Mouse (Mus musculus): ENCODE measurements around the gene Hk2. TPM values are rescaled to one million over a fixed set of nuclear protein-coding genes. Genes with fewer than 3 reads are reported as not detected.

The Hk2 gene
- polyA plus RNA-seq, 1 experiment from 2014 or later: 17.3 TPM

GRCm38 (mm10) chr6:82775386-82775785 is 1.1 kb upstream of the Hk2 start:
- Histone ChIP-seq H3K27me3 (ENCODE audit: control insufficient read depth, insufficient read depth, low read length) (no peaks in the 10 kb centered on the region), H3K4me1 (ENCODE audit: control insufficient read depth, insufficient read depth, low read length) (no peaks in the 10 kb centered on the region), H3K27ac (replicated peaks; ENCODE audit: low read depth, low read length) (no peak overlapping the region), H3K9ac (replicated peaks; ENCODE audit: low read length) (no peak overlapping the region), H3K4me2 (ENCODE audit: low read depth, low read length) (no peak overlapping the region), H3K4me3 (ENCODE audit: low read depth, low read length) (no peak overlapping the region), H3K36me3 (replicated peaks; ENCODE audit: control insufficient read depth, insufficient read depth, low read depth, low read length) (no peaks in the 10 kb centered on the region), H3K9me3 (replicated peaks; ENCODE audit: control insufficient read depth, low read length) (no peaks in the 10 kb centered on the region)
- WGBS: 87% methylated on average over 6 of the region's 6 CpGs
- DNase-seq (ENCODE audit: low spot score) (no peak), ATAC-seq (replicated peaks; ENCODE audit: insufficient number of reproducible peaks, low FRiP score, low TSS enrichment, low read depth) (no peak)

DNA sequence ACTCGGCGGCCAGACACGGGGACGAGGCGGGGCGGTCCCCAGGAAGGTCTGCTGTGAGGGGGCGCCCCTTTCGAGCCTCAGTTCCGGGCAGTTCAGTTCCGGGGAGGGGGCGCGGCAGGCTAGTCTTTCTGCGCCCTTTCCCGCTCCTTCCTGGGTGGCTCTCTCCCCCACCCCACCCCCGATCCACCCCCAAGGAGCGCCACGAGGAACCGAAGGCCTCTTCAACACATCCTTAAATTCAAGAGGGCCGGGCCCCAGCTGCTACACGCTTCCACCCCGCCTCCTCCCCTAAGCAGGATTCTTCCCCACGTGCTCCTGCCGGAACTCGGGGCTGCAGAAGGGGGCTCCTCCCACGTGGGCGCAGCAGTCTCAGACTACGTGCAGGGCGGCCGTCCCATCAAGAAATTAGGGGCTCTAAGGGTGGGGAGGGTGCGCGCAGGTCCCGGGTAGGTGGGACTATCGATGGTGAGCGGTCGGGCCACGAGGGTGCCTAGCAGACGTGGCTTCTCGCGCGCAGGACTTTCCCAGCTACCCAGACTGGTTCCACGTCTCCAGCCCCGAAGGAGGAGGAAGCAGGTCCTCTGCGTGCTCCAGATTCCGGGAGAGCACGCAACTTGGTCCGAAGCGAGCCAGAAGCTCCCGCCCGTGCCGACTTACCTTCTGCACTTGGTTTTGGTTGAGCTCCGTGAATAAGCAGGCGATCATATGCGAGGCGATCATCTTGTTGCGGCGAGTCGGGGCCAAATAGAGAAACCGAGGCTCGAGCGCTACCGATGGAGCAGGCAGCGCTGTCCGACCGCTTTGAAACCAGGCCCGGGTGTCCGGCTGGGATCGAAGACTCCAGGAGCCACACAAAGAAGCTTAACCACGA is 758 bp downstream of the Hk2 start:
- no peaks in the 10 kb centered on the region for H3K36me3 ChIP-seq (replicated peaks; ENCODE audit: control insufficient read depth, insufficient read depth, low read depth, low read length)
- no peaks in the 10 kb centered on the region for H3K4me1 ChIP-seq (ENCODE audit: control insufficient read depth, insufficient read depth, low read length)
- no peaks in the 10 kb centered on the region for H3K9me3 ChIP-seq (replicated peaks; ENCODE audit: control insufficient read depth, low read length)
- H3K27ac ChIP-seq (replicated peaks; ENCODE audit: low read depth, low read length): peak overlapping the region; percentile 38
- H3K27me3 ChIP-seq (ENCODE audit: control insufficient read depth, insufficient read depth, low read length): no peaks in the 10 kb centered on the region
- peak overlapping the region; percentile 96 for H3K4me2 ChIP-seq (ENCODE audit: low read depth, low read length)
- peak overlapping the region; percentile 63 for H3K9ac ChIP-seq (replicated peaks; ENCODE audit: low read length)
- DNase-seq (ENCODE audit: low spot score) (peak; percentile 78), ATAC-seq (replicated peaks; ENCODE audit: insufficient number of reproducible peaks, low FRiP score, low TSS enrichment, low read depth) (peak; percentile 36; the same call in 1 of the 2 replicates)
- H3K4me3 ChIP-seq (ENCODE audit: low read depth, low read length): peak overlapping the region; percentile 60
- under 1% methylated on average over 62 of the region's 68 CpGs for WGBS

- Histone ChIP-seq H3K4me3 (ENCODE audit: low read depth, low read length) (peak overlapping the region; percentile 60), H3K36me3 (replicated peaks; ENCODE audit: control insufficient read depth, insufficient read depth, low read depth, low read length) (no peaks in the 10 kb centered on the region), H3K27ac (replicated peaks; ENCODE audit: low read depth, low read length) (0 out of 2 replicates have a peak overlapping the region, but pooled peaks have one; percentile 38), H3K4me2 (ENCODE audit: low read depth, low read length) (peak overlapping the region; percentile 96), H3K9me3 (replicated peaks; ENCODE audit: control insufficient read depth, low read length) (no peaks in the 10 kb centered on the region), H3K27me3 (ENCODE audit: control insufficient read depth, insufficient read depth, low read length) (no peaks in the 10 kb centered on the region), H3K4me1 (ENCODE audit: control insufficient read depth, insufficient read depth, low read length) (no peaks in the 10 kb centered on the region), H3K9ac (replicated peaks; ENCODE audit: low read length) (peak overlapping the region; percentile 63)
- WGBS: under 1% methylated on average over 19 of the region's 19 CpGs
- ATAC-seq (replicated peaks; ENCODE audit: insufficient number of reproducible peaks, low FRiP score, low TSS enrichment, low read depth) (0 out of 2 replicates have a peak, but pooled peaks have one; percentile 5), DNase-seq (ENCODE audit: low spot score) (peak; percentile 74)
These were observed 1.7 kb downstream of the Hk2 start for GRCm38 (mm10) chr6:82772451-82773101.

DNA sequence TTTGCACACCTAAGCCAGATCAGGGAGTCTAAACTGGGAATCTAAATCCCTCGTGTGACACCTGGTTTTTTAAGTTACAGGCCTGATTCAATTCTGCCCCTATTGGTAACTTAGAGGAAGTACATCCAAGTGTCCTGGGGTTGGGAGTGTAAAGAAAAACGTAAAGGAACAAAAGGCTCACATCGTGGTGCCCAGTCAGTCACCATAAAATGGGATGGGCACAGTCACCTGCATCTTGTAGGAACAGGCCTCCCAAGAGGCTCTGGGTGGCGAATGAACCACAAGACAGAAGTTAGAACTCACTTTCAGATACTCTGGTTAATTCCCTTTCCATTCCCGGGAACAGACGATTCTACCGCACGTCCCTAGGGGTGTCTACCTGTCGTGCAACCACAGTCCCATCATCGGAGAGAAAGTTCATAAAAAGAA is 2.3 kb downstream of the Hk2 start:
- 1% methylated on average over 10 of the region's 10 CpGs for WGBS
- H3K27me3 ChIP-seq (ENCODE audit: control insufficient read depth, insufficient read depth, low read length): no peaks in the 10 kb centered on the region
- no peaks in the 10 kb centered on the region for H3K9me3 ChIP-seq (replicated peaks; ENCODE audit: control insufficient read depth, low read length)
- DNase-seq (ENCODE audit: low spot score) (peak; percentile 73), ATAC-seq (replicated peaks; ENCODE audit: insufficient number of reproducible peaks, low FRiP score, low TSS enrichment, low read depth) (no peak)
- no peak overlapping the region for H3K27ac ChIP-seq (replicated peaks; ENCODE audit: low read depth, low read length)
- H3K4me3 ChIP-seq (ENCODE audit: low read depth, low read length): peak overlapping the region; percentile 60
- H3K4me1 ChIP-seq (ENCODE audit: control insufficient read depth, insufficient read depth, low read length): no peaks in the 10 kb centered on the region
- H3K36me3 ChIP-seq (replicated peaks; ENCODE audit: control insufficient read depth, insufficient read depth, low read depth, low read length): no peaks in the 10 kb centered on the region
- peak overlapping the region; percentile 63 for H3K9ac ChIP-seq (replicated peaks; ENCODE audit: low read length)
- H3K4me2 ChIP-seq (ENCODE audit: low read depth, low read length): peak overlapping the region; percentile 96

- no peak overlapping the region for H3K9ac ChIP-seq (replicated peaks; ENCODE audit: low read length)
- no peak overlapping the region for H3K4me2 ChIP-seq (ENCODE audit: low read depth, low read length)
- no peaks in the 10 kb centered on the region for H3K4me1 ChIP-seq (ENCODE audit: control insufficient read depth, insufficient read depth, low read length)
- DNase-seq (ENCODE audit: low spot score) (no peak), ATAC-seq (replicated peaks; ENCODE audit: insufficient number of reproducible peaks, low FRiP score, low TSS enrichment, low read depth) (no peak)
- H3K36me3 ChIP-seq (replicated peaks; ENCODE audit: control insufficient read depth, insufficient read depth, low read depth, low read length): no peaks in the 10 kb centered on the region
- WGBS: 65% methylated on average over 9 of the region's 9 CpGs
- H3K27me3 ChIP-seq (ENCODE audit: control insufficient read depth, insufficient read depth, low read length): no peaks in the 10 kb centered on the region
- H3K9me3 ChIP-seq (replicated peaks; ENCODE audit: control insufficient read depth, low read length): no peaks in the 10 kb centered on the region
- no peak overlapping the region for H3K4me3 ChIP-seq (ENCODE audit: low read depth, low read length)
- H3K27ac ChIP-seq (replicated peaks; ENCODE audit: low read depth, low read length): no peak overlapping the region
These were observed 3.2 kb downstream of the Hk2 start for GRCm38 (mm10) chr6:82771059-82771458.

GRCm38 (mm10) chr6:82770286-82770685 is 4.0 kb downstream of the Hk2 start:
- no peak for ATAC-seq (replicated peaks; ENCODE audit: insufficient number of reproducible peaks, low FRiP score, low TSS enrichment, low read depth)
- H3K4me3 ChIP-seq (ENCODE audit: low read depth, low read length): no peak overlapping the region
- DNase-seq (ENCODE audit: low spot score): no peak
- no peaks in the 10 kb centered on the region for H3K27me3 ChIP-seq (ENCODE audit: control insufficient read depth, insufficient read depth, low read length)
- no peak overlapping the region for H3K27ac ChIP-seq (replicated peaks; ENCODE audit: low read depth, low read length)
- no peak overlapping the region for H3K4me2 ChIP-seq (ENCODE audit: low read depth, low read length)
- no peaks in the 10 kb centered on the region for H3K4me1 ChIP-seq (ENCODE audit: control insufficient read depth, insufficient read depth, low read length)
- H3K36me3 ChIP-seq (replicated peaks; ENCODE audit: control insufficient read depth, insufficient read depth, low read depth, low read length): no peaks in the 10 kb centered on the region
- 86% methylated on average over 3 of the region's 3 CpGs for WGBS
- no peaks in the 10 kb centered on the region for H3K9me3 ChIP-seq (replicated peaks; ENCODE audit: control insufficient read depth, low read length)
- H3K9ac ChIP-seq (replicated peaks; ENCODE audit: low read length): no peak overlapping the region

GRCm38 (mm10) chr6:82769704-82770103 is 4.5 kb downstream of the Hk2 start:
- Histone ChIP-seq H3K4me2 (ENCODE audit: low read depth, low read length) (no peak overlapping the region), H3K27me3 (ENCODE audit: control insufficient read depth, insufficient read depth, low read length) (no peaks in the 10 kb centered on the region), H3K27ac (replicated peaks; ENCODE audit: low read depth, low read length) (no peak overlapping the region), H3K9me3 (replicated peaks; ENCODE audit: control insufficient read depth, low read length) (no peaks in the 10 kb centered on the region), H3K36me3 (replicated peaks; ENCODE audit: control insufficient read depth, insufficient read depth, low read depth, low read length) (no peaks in the 10 kb centered on the region), H3K9ac (replicated peaks; ENCODE audit: low read length) (no peak overlapping the region), H3K4me1 (ENCODE audit: control insufficient read depth, insufficient read depth, low read length) (no peaks in the 10 kb centered on the region), H3K4me3 (ENCODE audit: low read depth, low read length) (no peak overlapping the region)
- ATAC-seq (replicated peaks; ENCODE audit: insufficient number of reproducible peaks, low FRiP score, low TSS enrichment, low read depth) (no peak), DNase-seq (ENCODE audit: low spot score) (no peak)
- 72% methylated on average over 4 of the region's 5 CpGs for WGBS
